Mouse (Mus musculus): ENCODE data around the gene Dock1. TPM values are rescaled to one million over a fixed set of nuclear protein-coding genes. Genes with fewer than 3 reads are reported as not detected.

Dock1 gene
- total and polyA plus RNA-seq, 3 experiments, result not detected

DNA sequence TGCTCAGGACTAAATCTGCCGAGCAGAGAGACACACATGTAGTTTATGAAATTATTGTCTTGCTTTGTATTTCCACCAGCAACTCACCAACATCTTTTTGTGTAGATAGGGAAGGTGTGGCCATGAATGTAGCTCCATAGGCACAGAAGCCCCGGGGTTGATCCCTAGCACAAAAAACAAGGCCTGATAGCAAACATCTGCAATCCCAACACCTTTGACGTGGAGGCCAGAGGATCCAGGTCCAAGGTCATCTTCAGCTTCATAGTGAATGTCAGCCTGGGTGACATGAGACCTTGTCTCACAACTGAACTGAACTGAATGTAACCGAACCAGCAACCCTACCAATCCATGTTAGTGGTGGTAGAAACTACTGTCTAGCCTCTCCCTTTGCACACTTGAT lies 116.7 kb downstream of the Dock1 start:
- ATAC-seq (ENCODE audit: extremely low read depth, insufficient number of reproducible peaks, low FRiP score, poor library complexity, severe bottlenecking) (no peak), DNase-seq (ENCODE audit: low spot score) (no peak)
- no peak overlapping the region for H3K4me3 ChIP-seq (ENCODE audit: low read depth, low read length)
- no peaks in the 10 kb centered on the region for H3K4me1 ChIP-seq (ENCODE audit: insufficient read depth, low read depth, low read length)
- H3K27me3 ChIP-seq (ENCODE audit: insufficient read depth, low read length), result no peaks in the 10 kb centered on the region
- peaks cover 36% of the 10 kb centered on the region for H3K9me3 ChIP-seq (replicated peaks)
- TF ChIP-seq GATA2 (IDR thresholded peaks at IDR 0.05; ENCODE audit: borderline replicate concordance, low read depth, low read length), result no peak
- no peak for TF ChIP-seq TAL1 (conservative IDR thresholded peaks at IDR 0.05; ENCODE audit: low read depth, low read length)
- TF ChIP-seq CTCF (IDR thresholded peaks at IDR 0.05; ENCODE audit: low read depth, low read length), result no peak
- no peak for TF ChIP-seq GATA1 (IDR thresholded peaks at IDR 0.05; ENCODE audit: borderline replicate concordance, low read length)
- no peak for TF ChIP-seq POLR2AphosphoS5 (IDR thresholded peaks at IDR 0.05; ENCODE audit: insufficient replicate concordance, low read depth, low read length)
- no peaks in the 10 kb centered on the region for H3K36me3 ChIP-seq (replicated peaks)

GRCm38 (mm10) chr7:134794889-134795288 lies 124.4 kb downstream of the Dock1 start:
- ATAC-seq (ENCODE audit: extremely low read depth, insufficient number of reproducible peaks, low FRiP score, poor library complexity, severe bottlenecking) (no peak), DNase-seq (ENCODE audit: low spot score) (no peak)
- Histone ChIP-seq H3K4me3 (ENCODE audit: low read depth, low read length) (no peak overlapping the region), H3K27me3 (ENCODE audit: insufficient read depth, low read length) (no peaks in the 10 kb centered on the region), H3K36me3 (replicated peaks) (no peaks in the 10 kb centered on the region), H3K4me1 (ENCODE audit: insufficient read depth, low read depth, low read length) (no peaks in the 10 kb centered on the region), H3K9me3 (replicated peaks) (peaks cover 25% of the 10 kb centered on the region)
- no peak for TF ChIP-seq CTCF (IDR thresholded peaks at IDR 0.05; ENCODE audit: low read depth, low read length)

DNA sequence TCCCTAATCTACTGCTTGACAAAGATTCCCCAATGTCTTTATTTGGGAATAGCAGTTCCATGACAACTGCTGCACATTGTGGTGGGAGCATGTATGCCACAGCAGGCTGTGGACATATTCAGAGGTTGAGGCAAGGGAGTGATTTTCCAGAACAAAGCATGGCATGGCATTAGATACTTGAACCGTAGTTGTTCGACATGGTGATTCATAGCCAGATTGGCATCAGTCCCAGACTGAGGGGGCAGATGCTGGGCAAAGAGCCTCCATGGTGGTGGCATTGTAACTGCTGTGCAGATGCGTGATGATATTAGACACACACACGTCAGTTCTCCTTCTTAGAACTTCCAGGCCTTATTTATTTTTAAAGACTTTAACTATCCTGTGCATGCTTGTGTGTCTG lies 129.6 kb downstream of the Dock1 start:
- H3K9me3 ChIP-seq (replicated peaks), result peaks cover 42% of the 10 kb centered on the region
- TF ChIP-seq GATA1 (IDR thresholded peaks at IDR 0.05; ENCODE audit: borderline replicate concordance, low read length) (no peak), POLR2AphosphoS5 (IDR thresholded peaks at IDR 0.05; ENCODE audit: insufficient replicate concordance, low read depth, low read length) (no peak), GATA2 (IDR thresholded peaks at IDR 0.05; ENCODE audit: borderline replicate concordance, low read depth, low read length) (no peak), CTCF (IDR thresholded peaks at IDR 0.05; ENCODE audit: low read depth, low read length) (no peak), TAL1 (conservative IDR thresholded peaks at IDR 0.05; ENCODE audit: low read depth, low read length) (no peak)
- no peak overlapping the region for H3K4me3 ChIP-seq (ENCODE audit: low read depth, low read length)
- H3K4me1 ChIP-seq (ENCODE audit: insufficient read depth, low read depth, low read length), result no peaks in the 10 kb centered on the region
- DNase-seq (ENCODE audit: low spot score), result no peak
- no peak for ATAC-seq (ENCODE audit: extremely low read depth, insufficient number of reproducible peaks, low FRiP score, poor library complexity, severe bottlenecking)
- no peaks in the 10 kb centered on the region for H3K27me3 ChIP-seq (ENCODE audit: insufficient read depth, low read length)
- no peaks in the 10 kb centered on the region for H3K36me3 ChIP-seq (replicated peaks)

- ATAC-seq (ENCODE audit: extremely low read depth, insufficient number of reproducible peaks, low FRiP score, poor library complexity, severe bottlenecking) (no peak), DNase-seq (ENCODE audit: low spot score) (no peak)
- no peaks in the 10 kb centered on the region for H3K4me1 ChIP-seq (ENCODE audit: insufficient read depth, low read depth, low read length)
- no peaks in the 10 kb centered on the region for H3K27me3 ChIP-seq (ENCODE audit: insufficient read depth, low read length)
- H3K4me3 ChIP-seq (ENCODE audit: low read depth, low read length), result no peak overlapping the region
- H3K36me3 ChIP-seq (replicated peaks), result no peaks in the 10 kb centered on the region
- peaks cover 58% of the 10 kb centered on the region for H3K9me3 ChIP-seq (replicated peaks)
- TF ChIP-seq TAL1 (conservative IDR thresholded peaks at IDR 0.05; ENCODE audit: low read depth, low read length) (no peak), POLR2AphosphoS5 (IDR thresholded peaks at IDR 0.05; ENCODE audit: insufficient replicate concordance, low read depth, low read length) (no peak), GATA1 (IDR thresholded peaks at IDR 0.05; ENCODE audit: borderline replicate concordance, low read length) (no peak), GATA2 (IDR thresholded peaks at IDR 0.05; ENCODE audit: borderline replicate concordance, low read depth, low read length) (no peak), CTCF (IDR thresholded peaks at IDR 0.05; ENCODE audit: low read depth, low read length) (no peak)
Observed at GRCm38 (mm10) chr7:134804422-134804821, 134.0 kb downstream of the Dock1 start.

DNA sequence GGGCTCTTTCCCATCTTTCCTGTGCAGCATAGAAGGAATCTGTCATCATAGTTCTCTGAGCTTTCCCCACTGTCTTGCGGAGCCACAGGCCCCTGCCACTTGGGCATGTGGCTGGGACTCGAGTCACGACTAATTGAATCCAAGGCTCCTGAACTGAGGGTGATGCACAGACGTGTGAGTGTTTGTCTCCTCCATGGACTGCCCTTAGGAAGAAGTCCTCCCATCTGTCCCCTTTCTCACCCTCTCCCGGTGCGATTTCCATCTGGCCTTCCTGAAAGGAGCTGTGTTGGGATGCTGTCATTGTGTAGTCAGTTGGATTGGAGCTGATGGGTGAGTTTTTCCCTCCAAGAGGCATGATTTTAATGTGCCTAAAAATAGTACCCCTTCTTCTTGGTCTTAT lies 136.3 kb downstream of the Dock1 start:
- Histone ChIP-seq H3K4me3 (ENCODE audit: low read depth, low read length) (no peak overlapping the region), H3K4me1 (ENCODE audit: insufficient read depth, low read depth, low read length) (no peaks in the 10 kb centered on the region), H3K27me3 (ENCODE audit: insufficient read depth, low read length) (no peaks in the 10 kb centered on the region), H3K9me3 (replicated peaks) (peaks cover 62% of the 10 kb centered on the region), H3K36me3 (replicated peaks) (no peaks in the 10 kb centered on the region)
- no peak for TF ChIP-seq GATA2 (IDR thresholded peaks at IDR 0.05; ENCODE audit: borderline replicate concordance, low read depth, low read length)
- no peak for TF ChIP-seq CTCF (IDR thresholded peaks at IDR 0.05; ENCODE audit: low read depth, low read length)
- TF ChIP-seq TAL1 (conservative IDR thresholded peaks at IDR 0.05; ENCODE audit: low read depth, low read length), result no peak
- TF ChIP-seq POLR2AphosphoS5 (IDR thresholded peaks at IDR 0.05; ENCODE audit: insufficient replicate concordance, low read depth, low read length), result no peak
- TF ChIP-seq GATA1 (IDR thresholded peaks at IDR 0.05; ENCODE audit: borderline replicate concordance, low read length), result no peak
- no peak for DNase-seq (ENCODE audit: low spot score)
- ATAC-seq (ENCODE audit: extremely low read depth, insufficient number of reproducible peaks, low FRiP score, poor library complexity, severe bottlenecking), result no peak

DNA sequence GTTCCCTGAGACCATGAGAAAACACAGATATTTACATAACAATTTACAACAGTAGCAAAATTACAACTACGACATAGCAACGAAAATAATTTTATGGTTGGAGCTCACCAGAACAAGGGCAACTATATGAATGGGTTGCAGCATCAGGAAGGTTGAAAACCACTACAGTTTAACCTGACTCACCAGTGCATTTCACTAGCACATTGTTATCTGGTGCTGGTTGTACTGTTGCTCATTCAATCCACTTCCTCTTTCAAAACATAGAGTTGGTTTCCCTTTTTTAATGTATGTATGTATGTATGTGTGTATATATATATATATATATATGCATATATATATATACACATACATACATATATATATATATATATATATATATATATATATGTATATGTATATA lies 138.0 kb downstream of the Dock1 start:
- TF ChIP-seq GATA1 (IDR thresholded peaks at IDR 0.05; ENCODE audit: borderline replicate concordance, low read length), result no peak
- TF ChIP-seq POLR2AphosphoS5 (IDR thresholded peaks at IDR 0.05; ENCODE audit: insufficient replicate concordance, low read depth, low read length), result no peak
- no peak for TF ChIP-seq GATA2 (IDR thresholded peaks at IDR 0.05; ENCODE audit: borderline replicate concordance, low read depth, low read length)
- no peak for TF ChIP-seq TAL1 (conservative IDR thresholded peaks at IDR 0.05; ENCODE audit: low read depth, low read length)
- TF ChIP-seq CTCF (IDR thresholded peaks at IDR 0.05; ENCODE audit: low read depth, low read length), result no peak
- H3K36me3 ChIP-seq (replicated peaks), result no peaks in the 10 kb centered on the region
- H3K4me1 ChIP-seq (ENCODE audit: insufficient read depth, low read depth, low read length), result no peaks in the 10 kb centered on the region
- no peak for ATAC-seq (ENCODE audit: extremely low read depth, insufficient number of reproducible peaks, low FRiP score, poor library complexity, severe bottlenecking)
- no peaks in the 10 kb centered on the region for H3K27me3 ChIP-seq (ENCODE audit: insufficient read depth, low read length)
- no peak for DNase-seq (ENCODE audit: low spot score)
- H3K9me3 ChIP-seq (replicated peaks), result peaks cover 57% of the 10 kb centered on the region
- H3K4me3 ChIP-seq (ENCODE audit: low read depth, low read length), result no peak overlapping the region
